11 mouse cellular contexts compared by ENCODE assay signal in the genomic region with DNA sequence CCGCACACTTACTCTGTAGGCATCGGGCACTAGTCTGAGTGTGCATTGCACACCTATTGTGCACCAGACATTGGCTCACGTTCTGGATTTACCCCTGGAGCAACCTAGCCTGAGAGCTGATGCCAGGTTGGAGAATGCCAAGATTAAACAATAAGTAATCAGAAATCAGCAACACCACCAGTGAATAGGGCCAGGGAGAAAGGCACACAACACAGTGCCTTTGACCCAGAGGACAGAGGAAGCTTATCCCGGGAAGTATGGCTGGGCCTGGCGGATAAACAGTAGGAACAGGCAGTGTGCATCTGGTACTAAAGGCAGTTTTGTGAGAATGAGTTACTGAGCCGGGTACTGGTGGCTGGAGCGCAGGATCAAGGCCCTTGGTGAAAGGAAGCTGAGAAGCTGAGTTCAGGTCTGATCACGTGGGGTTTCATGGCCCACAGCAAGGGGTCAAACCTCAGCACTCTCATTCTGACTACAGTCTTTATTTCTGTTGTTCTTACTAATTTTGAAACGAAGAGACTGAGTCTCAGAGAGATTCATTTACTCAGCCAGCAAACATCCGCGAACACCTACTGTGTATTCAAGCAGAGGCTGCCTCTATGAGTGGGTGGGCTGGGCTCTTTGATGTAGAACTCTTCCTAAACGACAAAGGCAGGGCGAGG.
"Had no signal": no experiment of that assay in that cellular context is flagged by ENCODE, and none has a peak within 500 bp of the region (broad histone marks: within the 10 kb centered on the region; RNA-seq: fewer than 3 reads in every experiment).

No protein-coding gene starts in this region.

- H3K9ac ChIP-seq: liver, embryonic 13.5 days had no signal

- H3K27ac ChIP-seq: left cerebral cortex, adult 2 months; liver, embryonic 13.5 days had no signal

- H3K4me1 ChIP-seq: liver, embryonic 13.5 days had no signal

- DNase-seq: kidney, postnatal 14 days; layer of hippocampus, postnatal 36 days; liver, embryonic 13.5 days; lung, adult 2 months; lung, postnatal 14 days; lung, postnatal 4 days; midbrain, embryonic 14.5 days; thymus, adult 18-20 months; thymus, postnatal 36 days had no signal

- H3K4me3 ChIP-seq: left cerebral cortex, adult 2 months; liver, embryonic 13.5 days had no signal

- H3K36me3 ChIP-seq: liver, embryonic 13.5 days had no signal

- H3K9me3 ChIP-seq: liver, embryonic 13.5 days had no signal

- H3K27me3 ChIP-seq: liver, embryonic 13.5 days had no signal

- H3K4me2 ChIP-seq: liver, embryonic 13.5 days; midbrain, embryonic 11.5 days had no signal
